Mouse (Mus musculus) forebrain, postnatal 0 days (tissue): ENCODE measurements around the gene Egf. TPM values are rescaled to one million over a fixed set of nuclear protein-coding genes. Genes with fewer than 3 reads are reported as not detected.
A peak's percentile ranks its signal among the peaks of the same experiment; 100 is the strongest.

Source experiments
- ATAC-seq: fragments of 200-750 bp; cut with Nextera tagmentation; 2 replicates; pipeline ENCODE4 v1.8.0; 2017; ENCODE audit warnings: mild to moderate bottlenecking, moderate library complexity
- DNase-seq: peaks from one replicate; pipeline ENCODE4 v3.0.0-alpha.2; 2015
- H3K27ac ChIP-seq: fragments of 300-500 bp; sonication (generic); 2 replicates; pipeline ENCODE4 v1.5.1; 2014; ENCODE audit warnings: low read depth, mild to moderate bottlenecking, antibody characterized with exemption, low read length, moderate library complexity, mixed read lengths
- H3K27me3 ChIP-seq: fragments of 300-500 bp; sonication (generic); 2 replicates; pipeline ENCODE4 v1.6.1; 2014; ENCODE audit warnings: mild to moderate bottlenecking, low read length, mixed read lengths; ENCODE audit not compliant: insufficient read depth
- H3K36me3 ChIP-seq: fragments of 300-500 bp; sonication (generic); 2 replicates; pipeline ENCODE4 v1.6.1; 2014; ENCODE audit warnings: mild to moderate bottlenecking, moderate library complexity; ENCODE audit not compliant: insufficient read depth
- H3K4me1 ChIP-seq: fragments of 300-500 bp; sonication (generic); 2 replicates; pipeline ENCODE4 v1.6.1; 2014; ENCODE audit warnings: antibody characterized with exemption; ENCODE audit not compliant: insufficient read depth
- H3K4me2 ChIP-seq: fragments of 300-500 bp; sonication (generic); 2 replicates; pipeline ENCODE4 v1.6.1; 2014; ENCODE audit warnings: low read depth, mild to moderate bottlenecking, moderate library complexity
- H3K4me3 ChIP-seq: fragments of 300-500 bp; sonication (generic); 2 replicates; pipeline ENCODE4 v1.5.1; 2014; ENCODE audit warnings: low read depth, low read length, mixed read lengths
- H3K9ac ChIP-seq: fragments of 300-500 bp; sonication (generic); 2 replicates; pipeline ENCODE4 v1.6.1; 2014; ENCODE audit warnings: mild to moderate bottlenecking
- H3K9me3 ChIP-seq: fragments of 300-500 bp; sonication (generic); 2 replicates; pipeline ENCODE4 v1.6.1; 2016; ENCODE audit warnings: low read length
- CTCF ChIP-seq: sonication (generic); IDR thresholded peaks from 2 replicates; pipeline ENCODE4 v1.5.1; 2016; ENCODE audit warnings: antibody characterized with exemption, control low read depth, low read depth
- WGBS: fragments of 180-500 bp; shearing (Covaris S2); extraction: QIAGEN DNeasy Blood & Tissue Kit; methylation state at CpG from one replicate; pipeline ENCODE4 v1.1.7; 2014; 5-methylcytosine and 5-hydroxymethylcytosine counted together
- polyA plus RNA-seq: library from polyadenylated mRNA; unstranded; fragments of >200 nt; fragmentation: Nextera tagmentation; extraction: Ambion mirVana; gene quantifications from 2 replicates; pipeline ENCODE4 v1.2.1, GENCODE M21; 2015
- total RNA-seq: library from RNA; depleted of rRNA; stranded (reverse); fragments of >200 nt; gene quantifications from 2 replicates; pipeline ENCODE4 v1.2.3, GENCODE M21; 2014

Gene Egf
- total and polyA plus RNA-seq, 2 experiments from 2014 or later: 1.1 to 7.8 TPM

GRCm38 (mm10) chr3:129646781-129647180, 108.3 kb downstream of the Egf start:
- Histone ChIP-seq H3K4me3 (no peak overlapping the region), H3K9me3 (no peaks in the 10 kb centered on the region), H3K9ac (no peak overlapping the region), H3K4me1 (no peaks in the 10 kb centered on the region), H3K27me3 (no peaks in the 10 kb centered on the region), H3K4me2 (no peak overlapping the region), H3K36me3 (no peaks in the 10 kb centered on the region), H3K27ac (no peak overlapping the region)
- ATAC-seq: no peak
- TF ChIP-seq CTCF: no peak
- no peak for DNase-seq
- WGBS: 77% methylated on average over 5 of the region's 5 CpGs

GRCm38 (mm10) chr3:129645409-129645808, 109.7 kb downstream of the Egf start:
- no peak for ATAC-seq
- Histone ChIP-seq H3K4me3 (no peak overlapping the region), H3K36me3 (no peaks in the 10 kb centered on the region), H3K4me2 (no peak overlapping the region), H3K27me3 (no peaks in the 10 kb centered on the region), H3K27ac (no peak overlapping the region), H3K9ac (no peak overlapping the region), H3K9me3 (no peaks in the 10 kb centered on the region), H3K4me1 (no peaks in the 10 kb centered on the region)
- TF ChIP-seq CTCF: no peak
- no peak for DNase-seq
- 74% methylated on average over 3 of the region's 3 CpGs for WGBS

GRCm38 (mm10) chr3:129641621-129642020, 113.5 kb downstream of the Egf start:
- H3K27me3 ChIP-seq: no peaks in the 10 kb centered on the region
- ATAC-seq: no peak
- H3K4me3 ChIP-seq: no peak overlapping the region
- H3K27ac ChIP-seq: no peak overlapping the region
- no peak overlapping the region for H3K4me2 ChIP-seq
- WGBS: 80% methylated on average over 7 of the region's 7 CpGs
- no peak for DNase-seq
- H3K9me3 ChIP-seq: no peaks in the 10 kb centered on the region
- no peaks in the 10 kb centered on the region for H3K36me3 ChIP-seq
- no peak for TF ChIP-seq CTCF
- H3K9ac ChIP-seq: no peak overlapping the region
- H3K4me1 ChIP-seq: no peaks in the 10 kb centered on the region

GRCm38 (mm10) chr3:129640211-129641000, 114.7 kb downstream of the Egf start:
- no peaks in the 10 kb centered on the region for H3K27me3 ChIP-seq

GRCm38 (mm10) chr3:129639701-129640100, 115.4 kb downstream of the Egf start:
- Histone ChIP-seq H3K36me3 (0 out of 2 replicates have a peak, but pooled peaks cover 3% of the 10 kb centered on the region), H3K4me3 (no peak overlapping the region), H3K9me3 (no peaks in the 10 kb centered on the region), H3K27me3 (no peaks in the 10 kb centered on the region), H3K4me2 (no peak overlapping the region), H3K9ac (no peak overlapping the region), H3K4me1 (no peaks in the 10 kb centered on the region), H3K27ac (no peak overlapping the region)
- TF ChIP-seq CTCF: no peak
- DNase-seq (no peak), ATAC-seq (no peak)
- WGBS: 50% methylated on average over 5 of the region's 5 CpGs

More at GRCm38 (mm10) chr3:129640211-129641000, 114.7 kb downstream of the Egf start:
- WGBS: 39% methylated on average over 10 of the region's 10 CpGs
- H3K9me3 ChIP-seq: no peaks in the 10 kb centered on the region
- H3K4me3 ChIP-seq: no peak overlapping the region
- H3K4me2 ChIP-seq: no peak overlapping the region
- no peaks in the 10 kb centered on the region for H3K4me1 ChIP-seq
- DNase-seq (peak; percentile 46), ATAC-seq (peak; percentile 90)
- no peak for TF ChIP-seq CTCF
- no peak overlapping the region for H3K27ac ChIP-seq
- no peak overlapping the region for H3K9ac ChIP-seq
- 0 out of 2 replicates have a peak, but pooled peaks cover 3% of the 10 kb centered on the region for H3K36me3 ChIP-seq

- H3K27ac ChIP-seq: no peak overlapping the region
- no peaks in the 10 kb centered on the region for H3K27me3 ChIP-seq
- ATAC-seq (no peak), DNase-seq (no peak)
- H3K9ac ChIP-seq: no peak overlapping the region
- WGBS: 87% methylated on average over 6 of the region's 6 CpGs
- H3K4me3 ChIP-seq: no peak overlapping the region
- no peak for TF ChIP-seq CTCF
- H3K36me3 ChIP-seq: peaks cover 11% of the 10 kb centered on the region; the same call in 1 of the 2 replicates
- no peaks in the 10 kb centered on the region for H3K9me3 ChIP-seq
- H3K4me2 ChIP-seq: no peak overlapping the region
- H3K4me1 ChIP-seq: no peaks in the 10 kb centered on the region
These were observed 117.7 kb downstream of the Egf start for GRCm38 (mm10) chr3:129637446-129637845.

GRCm38 (mm10) chr3:129634260-129634901, 120.7 kb downstream of the Egf start:
- ATAC-seq (peak; percentile 82), DNase-seq (peak; percentile 60)
- no peak overlapping the region for H3K27ac ChIP-seq
- no peak overlapping the region for H3K9ac ChIP-seq
- H3K4me1 ChIP-seq: no peaks in the 10 kb centered on the region
- H3K36me3 ChIP-seq: peaks cover 20% of the 10 kb centered on the region
- H3K4me3 ChIP-seq: no peak overlapping the region
- H3K9me3 ChIP-seq: no peaks in the 10 kb centered on the region
- H3K27me3 ChIP-seq: no peaks in the 10 kb centered on the region
- H3K4me2 ChIP-seq: no peak overlapping the region
- peak; percentile 64 for TF ChIP-seq CTCF
- 82% methylated on average over 11 of the region's 11 CpGs for WGBS
